ENCODE assay signal across 27 mouse cellular contexts in the genomic region with DNA sequence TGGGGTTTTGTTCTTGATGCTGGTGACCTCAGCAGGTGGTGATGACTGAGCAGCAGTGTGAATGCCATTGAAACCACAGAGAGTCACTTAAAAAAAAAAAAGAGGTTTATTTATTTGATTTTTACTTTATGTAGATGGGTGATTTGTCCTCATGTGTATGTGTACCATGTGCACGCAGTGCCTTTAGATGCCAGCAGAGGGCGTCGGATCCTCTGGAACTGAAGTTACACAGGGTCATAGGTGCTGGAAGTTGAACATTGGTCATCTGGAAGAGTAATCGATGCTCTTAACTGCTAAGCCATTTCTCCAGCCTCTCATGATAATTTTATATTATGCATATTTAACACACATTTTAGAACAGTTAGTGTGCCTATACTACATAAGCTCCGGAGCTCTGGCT. TPM values are rescaled to one million over a fixed set of nuclear protein-coding genes. Genes with fewer than 3 reads are reported as not detected.
A peak's percentile ranks its signal among the peaks of the same experiment; 100 is the strongest.
DNase-seq lines count a peak whose midpoint lies in the region; ATAC-seq and TF ChIP-seq lines count a peak whose summit lies in the region.
"Had no signal": no experiment of that assay in that cellular context is flagged by ENCODE, and none has a peak within 500 bp of the region (broad histone marks: within the 10 kb centered on the region; RNA-seq: fewer than 3 reads in every experiment).

No protein-coding gene starts in this region.

- no peaks in the 10 kb centered on the region for H3K36me3 ChIP-seq in liver, embryonic 14.5 days (replicated peaks; ENCODE audit: control insufficient read depth, insufficient read depth, low read depth)
- no peaks in the 10 kb centered on the region for H3K36me3 ChIP-seq in liver, embryonic 12.5 days
- H3K36me3 ChIP-seq in CH12.LX (replicated peaks in 1 of 2; ENCODE audit: control insufficient read depth in 1 of 2, insufficient read depth in 1 of 2, low read length in 1 of 2) (no peaks in the 10 kb centered on the region), E14TG2a.4 (ENCODE audit: insufficient read depth, low read length) (no peaks in the 10 kb centered on the region)
- H3K36me3 ChIP-seq in hindbrain, embryonic 11.5 days (ENCODE audit: control insufficient read depth, insufficient read depth, low read length): no peaks in the 10 kb centered on the region
- H3K36me3 ChIP-seq: embryonic facial prominence, embryonic 12.5 days; G1E; heart, embryonic 15.5 days had no signal

- no peak; the same call in none of the 2 replicates for TF ChIP-seq RAD21 in CH12.LX (IDR thresholded peaks at IDR 0.05; ENCODE audit: low read depth, low read length)

- in situ Hi-C loops in CH12.LX (cut with MboI; ENCODE audit: low pct_ligation_motif_present, low pct_unique_long_range_greater_than_20kb, low sequenced_read_pairs): loop anchor here (25.0 kb wide), 1 partner anchor 513 kb away; the partner anchor contains the start of gene Ninj1

- no peak for TF ChIP-seq EP300 in liver, embryonic 14.5 days (IDR thresholded peaks at IDR 0.05; ENCODE audit: low read depth)
- TF ChIP-seq EP300 in CH12.LX (IDR thresholded peaks at IDR 0.05; ENCODE audit: low read length): no peak

- peaks cover 32% of the 10 kb centered on the region for H3K27me3 ChIP-seq in liver, embryonic 14.5 days (ENCODE audit: control insufficient read depth, insufficient read depth, low read length)
- peaks cover 91% of the 10 kb centered on the region for H3K27me3 ChIP-seq in liver, embryonic 12.5 days (replicated peaks)
- H3K27me3 ChIP-seq in CH12.LX (replicated peaks): peaks cover 37% of the 10 kb centered on the region
- peaks cover 83% of the 10 kb centered on the region for H3K27me3 ChIP-seq in E14TG2a.4 (ENCODE audit: insufficient read depth, low read length)
- H3K27me3 ChIP-seq in hindbrain, embryonic 11.5 days (ENCODE audit: control insufficient read depth, insufficient read depth, low read length): peaks cover 39% of the 10 kb centered on the region

- WGBS in liver, embryonic 14.5 days (ENCODE audit: insufficient replicate concordance): 60% methylated on average over 5 of the region's 5 CpGs
- WGBS in liver, embryonic 12.5 days (ENCODE audit: insufficient replicate concordance): 62% methylated on average over 5 of the region's 5 CpGs
- WGBS in hindbrain, embryonic 11.5 days: 80% methylated on average over 5 of the region's 5 CpGs

- no peaks in the 10 kb centered on the region for H3K4me1 ChIP-seq in liver, embryonic 14.5 days (replicated peaks; ENCODE audit: control insufficient read depth in 2 of 2, insufficient read depth in 2 of 2, low read length in 1 of 2)
- H3K4me1 ChIP-seq in liver, embryonic 12.5 days: peaks cover 4% of the 10 kb centered on the region; the same call in 1 of the 2 replicates
- H3K4me1 ChIP-seq in CH12.LX (ENCODE audit: control insufficient read depth in 1 of 2, insufficient read depth in 2 of 2) (no peaks in the 10 kb centered on the region), E14TG2a.4 (replicated peaks; ENCODE audit: low read depth, low read length) (peaks cover 11% of the 10 kb centered on the region; the same call in 1 of the 2 replicates)
- H3K4me1 ChIP-seq in hindbrain, embryonic 11.5 days (replicated peaks; ENCODE audit: control insufficient read depth, insufficient read depth, low read length): no peaks in the 10 kb centered on the region

- peak; percentile 51; the same call in 1 of the 2 replicates for TF ChIP-seq CTCF in liver, embryonic 14.5 days (IDR thresholded peaks at IDR 0.05; ENCODE audit: low read depth)
- TF ChIP-seq CTCF in CH12.LX (conservative IDR thresholded peaks at IDR 0.05 in 1 of 2, IDR thresholded peaks at IDR 0.05 in 1 of 2; ENCODE audit: low read depth in 2 of 2, low read length in 2 of 2) (peak; percentile 21 to 35; a peak in 2 of 4 replicates), E14TG2a.4 (conservative IDR thresholded peaks at IDR 0.05; ENCODE audit: low read length) (peak; percentile 80)

- ATAC-seq in liver, embryonic 14.5 days (ENCODE audit: insufficient read depth): no peak
- ATAC-seq in liver, embryonic 12.5 days: no peak
- no peak for ATAC-seq in megakaryocyte progenitor cell, adult 5-6 weeks (replicated peaks; ENCODE audit: poor library complexity)
- ATAC-seq in hindbrain, embryonic 11.5 days (ENCODE audit: low FRiP score): no peak
- ATAC-seq: hindbrain, embryonic 16.5 days; intestine, embryonic 16.5 days; midbrain, embryonic 16.5 days had no signal

- H3K27ac ChIP-seq in liver, embryonic 14.5 days: no peak overlapping the region
- no peak overlapping the region for H3K27ac ChIP-seq in liver, embryonic 12.5 days
- H3K27ac ChIP-seq in CH12.LX (ENCODE audit: insufficient read depth, low read depth): no peak overlapping the region
- H3K27ac ChIP-seq in hindbrain, embryonic 11.5 days (ENCODE audit: low read depth, low read length): no peak overlapping the region
- H3K27ac ChIP-seq: embryonic facial prominence, embryonic 12.5 days; heart, embryonic 15.5 days had no signal

- no peak overlapping the region for H3K9ac ChIP-seq in liver, embryonic 14.5 days (replicated peaks)
- H3K9ac ChIP-seq in liver, embryonic 12.5 days: no peak overlapping the region
- H3K9ac ChIP-seq in CH12.LX (ENCODE audit: insufficient read depth, low read depth): no peak overlapping the region
- H3K9ac ChIP-seq in hindbrain, embryonic 11.5 days (ENCODE audit: low read depth, low read length): no peak overlapping the region
- H3K9ac ChIP-seq: embryonic facial prominence, embryonic 12.5 days; heart, embryonic 15.5 days had no signal

- dilution Hi-C loops in CH12.LX (cut with MboI; ENCODE audit: extremely low pct_ligation_motif_present, extremely low pct_unique_long_range_greater_than_20kb, low sequenced_read_pairs): no loop called here

- no peak for TF ChIP-seq POLR2A in CH12.LX (IDR thresholded peaks at IDR 0.05; ENCODE audit: low read depth, low read length)

- H3K4me2 ChIP-seq in liver, embryonic 14.5 days (ENCODE audit: low read depth): no peak overlapping the region
- H3K4me2 ChIP-seq in liver, embryonic 12.5 days: no peak overlapping the region
- H3K4me2 ChIP-seq in CH12.LX (ENCODE audit: insufficient read depth, low read depth, poor library complexity, severe bottlenecking): no peak overlapping the region
- H3K4me2 ChIP-seq in hindbrain, embryonic 11.5 days (replicated peaks; ENCODE audit: low read depth, low read length): no peak overlapping the region
- H3K4me2 ChIP-seq: embryonic facial prominence, embryonic 12.5 days; heart, embryonic 15.5 days had no signal

- no peaks in the 10 kb centered on the region for H3K79me2 ChIP-seq in CH12.LX (replicated peaks; ENCODE audit: control insufficient read depth, extremely low read depth, insufficient read depth, poor library complexity, severe bottlenecking)

- no peak overlapping the region for H3K4me3 ChIP-seq in liver, embryonic 14.5 days (ENCODE audit: insufficient read depth in 1 of 2, low read depth in 2 of 2, low read length in 2 of 2)
- no peak overlapping the region for H3K4me3 ChIP-seq in liver, embryonic 12.5 days
- H3K4me3 ChIP-seq in CH12.LX (replicated peaks in 1 of 3; ENCODE audit: low read depth in 2 of 3, low read length in 2 of 3, poor library complexity in 1 of 3) (no peak overlapping the region), E14TG2a.4 (replicated peaks; ENCODE audit: low read length) (no peak overlapping the region)
- H3K4me3 ChIP-seq in hindbrain, embryonic 11.5 days (ENCODE audit: low read depth, low read length): no peak overlapping the region
- H3K4me3 ChIP-seq: embryonic facial prominence, embryonic 12.5 days; heart, embryonic 15.5 days had no signal

- H3K9me3 ChIP-seq in liver, embryonic 14.5 days (ENCODE audit: control insufficient read depth, low read length): no peaks in the 10 kb centered on the region
- H3K9me3 ChIP-seq in liver, embryonic 12.5 days (replicated peaks): no peaks in the 10 kb centered on the region
- H3K9me3 ChIP-seq in CH12.LX (replicated peaks; ENCODE audit: low read length): peaks cover 5% of the 10 kb centered on the region
- no peaks in the 10 kb centered on the region for H3K9me3 ChIP-seq in E14TG2a.4 (ENCODE audit: low read length)
- no peaks in the 10 kb centered on the region for H3K9me3 ChIP-seq in hindbrain, embryonic 11.5 days (ENCODE audit: control insufficient read depth, low read length)
- H3K9me3 ChIP-seq: embryonic facial prominence, embryonic 12.5 days; G1E; heart, embryonic 15.5 days had no signal

- DNase-seq in liver, embryonic 14.5 days (ENCODE audit: low read depth in 3 of 3, low spot score in 3 of 3): no peak
- no peak for DNase-seq in CH12.LX (ENCODE audit: extremely low read depth)
- DNase-seq in ZHBTc4 (ENCODE audit: low read depth, low spot score): peak; percentile 59
- DNase-seq in hindbrain, embryonic 11.5 days (ENCODE audit: low spot score): no peak
- DNase-seq: adrenal gland, postnatal 10 days; cerebellum, adult 2 months; cerebellum, postnatal 25 days; heart, postnatal 4 days; kidney, postnatal 25 days; lung, postnatal 14 days; thymus, adult 2 months had no signal

TF ChIP-seq in CH12.LX, 34 proteins besides CTCF, POLR2A, EP300 and RAD21:
- TF ChIP-seq NELFE (IDR thresholded peaks at IDR 0.05; ENCODE audit: low read depth, low read length) (no peak), MAZ (IDR thresholded peaks at IDR 0.05; ENCODE audit: low read depth, low read length) (no peak), JUND (conservative IDR thresholded peaks at IDR 0.05; ENCODE audit: low read depth, low read length) (no peak)

RNA-seq across cellular contexts. Expression of gene Barx1, which starts 11.8 kb away (rescaled TPM):
- 0.49 and 0.64 TPM in 2 replicates for polyA plus RNA-seq in liver, embryonic 14.5 days (2012; rRNA removed)
- polyA plus RNA-seq in liver, embryonic 14.5 days (2014; fragmentation: Nextera tagmentation; extraction: Ambion mirVana): 0.11 and 0.25 TPM in 2 replicates
- 7.2 and 7.8 TPM in 2 replicates for polyA plus RNA-seq in liver, embryonic 12.5 days (2016; fragmentation: Nextera tagmentation; extraction: Ambion mirVana)
- not detected in 2 replicates for total RNA-seq in CH12.LX (2012; rRNA removed)
- total RNA-seq in CH12.LX (2014; rRNA removed): not detected in 2 replicates
- not detected in 2 replicates for polyA plus RNA-seq in CH12.LX (2012; ENCODE audit: insufficient read length, low read depth)
- not detected in 2 replicates for total RNA-seq in megakaryocyte progenitor cell, adult 5-6 weeks (2015)
- total RNA-seq in megakaryocyte progenitor cell, adult 5-6 weeks (2017): not detected in 2 replicates
- 0.83 and 1.3 TPM in 2 replicates for polyA plus RNA-seq in hindbrain, embryonic 11.5 days (2014; fragmentation: Nextera tagmentation; extraction: Ambion mirVana)
- total RNA-seq: G1E; gastrocnemius, adult 18-20 months; gastrocnemius, postnatal 4 days; heart, postnatal 4 days; layer of hippocampus, adult 8-10 months; left cerebral cortex, postnatal 36 days had no signal
- polyA plus RNA-seq: C2C12; cerebellum, adult 2 months; G1E; hindbrain, embryonic 16.5 days; kidney, embryonic 14.5 days; midbrain, embryonic 16.5 days; neural tube, embryonic 14.5 days had no signal

RNA-seq across cellular contexts. Expression of gene Ptpdc1, which starts 49.1 kb away (rescaled TPM):
- polyA plus RNA-seq in liver, embryonic 14.5 days (2012; rRNA removed): 0.21 and 0.33 TPM in 2 replicates
- polyA plus RNA-seq in liver, embryonic 14.5 days (2014; fragmentation: Nextera tagmentation; extraction: Ambion mirVana): 0.27 and 0.40 TPM in 2 replicates
- 1.2 and 1.4 TPM in 2 replicates for polyA plus RNA-seq in liver, embryonic 12.5 days (2016; fragmentation: Nextera tagmentation; extraction: Ambion mirVana)
- total RNA-seq in CH12.LX (2012; rRNA removed) (not detected in 2 replicates), CH12.LX (2014; rRNA removed) (0.15 TPM in 1 of 2 replicates, not detected in the other)
- polyA plus RNA-seq in CH12.LX (2012; ENCODE audit: insufficient read length, low read depth): 0.10 TPM in 1 of 2 replicates, not detected in the other
- total RNA-seq in megakaryocyte progenitor cell, adult 5-6 weeks (2015): 3.3 and 4.4 TPM in 2 replicates
- total RNA-seq in megakaryocyte progenitor cell, adult 5-6 weeks (2017): 1.8 and 3.4 TPM in 2 replicates
- polyA plus RNA-seq in hindbrain, embryonic 11.5 days (2014; fragmentation: Nextera tagmentation; extraction: Ambion mirVana): 12.2 and 12.5 TPM in 2 replicates
- polyA plus RNA-seq: G1E had no signal

Comparison
In these comparisons a context has a peak if more than half of its experiments do, and no peak if none do; other contexts are left out.
1. CTCF ChIP-seq: peak in every context shown above with its lines; median percentile 80 in E14TG2a.4; 51 in liver, embryonic 14.5 days; 28 in CH12.LX.